Mouse (Mus musculus) cortical plate, adult 2 months (tissue): Measurements from ENCODE around the gene Zfp518b.

Experiments
- CTCF ChIP-seq: fragments of 200-500 bp; IDR thresholded peaks from 2 replicates; pipeline ENCODE4 v1.5.1; 2011; ENCODE audit warnings: mild to moderate bottlenecking, control low read depth, low read length; ENCODE audit not compliant: insufficient read depth; ENCODE audit errors: extremely low read depth
- POLR2A ChIP-seq: fragments of 200-500 bp; IDR thresholded peaks from 2 replicates; pipeline ENCODE4 v1.6.1; 2011; ENCODE audit warnings: mild to moderate bottlenecking, low read length, control low read depth; ENCODE audit not compliant: insufficient read depth; ENCODE audit errors: extremely low read depth

DNA sequence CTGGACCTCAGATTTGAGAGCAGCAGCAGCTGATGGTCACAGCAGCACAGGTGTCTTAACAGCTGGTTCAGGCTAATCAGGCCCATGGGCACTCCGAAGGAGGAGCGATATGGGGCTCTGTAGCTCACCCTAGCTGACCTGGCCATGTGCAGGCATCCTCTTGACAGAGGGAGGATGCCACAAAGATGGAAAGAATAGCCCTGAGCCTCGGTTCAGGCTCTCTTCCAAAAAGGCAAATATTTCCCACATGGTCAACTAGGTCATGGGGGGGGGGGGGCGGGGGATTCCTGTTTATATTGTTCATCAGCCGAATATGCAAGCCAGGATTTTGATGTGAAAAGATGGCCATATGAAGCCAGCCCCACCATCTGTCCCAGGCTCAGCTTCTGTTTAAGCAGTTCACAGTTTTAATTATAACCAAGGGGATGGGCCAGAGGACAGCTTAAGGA lies 48.3 kb downstream of the Zfp518b start:
- TF ChIP-seq CTCF, result no peak
- TF ChIP-seq POLR2A, result no peak
